14 mouse cellular contexts compared by ENCODE assay signal in genomic region chr9:110045763-110046377, GRCm38 (mm10).
"Had no signal": no experiment of that assay in that cellular context is flagged by ENCODE, and none has a peak within 500 bp of the region (broad histone marks: within the 10 kb centered on the region; RNA-seq: fewer than 3 reads in every experiment).

No protein-coding gene starts in this region.

- H3K4me2 ChIP-seq: limb, embryonic 12.5 days; liver, embryonic 13.5 days; lung, embryonic 15.5 days; neural tube, embryonic 15.5 days had no signal

- H3K36me3 ChIP-seq: liver, embryonic 13.5 days; neural tube, embryonic 15.5 days had no signal

- H3K27me3 ChIP-seq: limb, embryonic 12.5 days; liver, embryonic 13.5 days; lung, embryonic 15.5 days; neural tube, embryonic 15.5 days had no signal

- DNase-seq: kidney, postnatal 25 days; liver; liver, embryonic 13.5 days; liver, postnatal 0 days; lung, postnatal 36 days; midbrain, embryonic 14.5 days; right cerebral cortex, adult 18-20 months; thymus, postnatal 4 days had no signal

- H3K4me1 ChIP-seq: liver, embryonic 13.5 days; lung, embryonic 15.5 days had no signal

- ATAC-seq: liver, postnatal 0 days had no signal

- H3K27ac ChIP-seq: limb, embryonic 12.5 days; liver, embryonic 13.5 days; lung, embryonic 15.5 days; midbrain, embryonic 10.5 days; neural tube, embryonic 15.5 days; stomach, postnatal 0 days had no signal

- H3K4me3 ChIP-seq: limb, embryonic 12.5 days; liver, embryonic 13.5 days; lung, embryonic 15.5 days; midbrain, embryonic 10.5 days; myocyte; neural tube, embryonic 15.5 days had no signal

- H3K9me3 ChIP-seq: limb, embryonic 12.5 days; liver, embryonic 13.5 days; lung, embryonic 15.5 days; midbrain, embryonic 10.5 days; neural tube, embryonic 15.5 days had no signal

- H3K9ac ChIP-seq: limb, embryonic 12.5 days; liver, embryonic 13.5 days; liver, postnatal 0 days; lung, embryonic 15.5 days; neural tube, embryonic 15.5 days had no signal
